Mouse (Mus musculus): ENCODE measurements around the gene Zfc3h1.

Zfc3h1 gene

DNA sequence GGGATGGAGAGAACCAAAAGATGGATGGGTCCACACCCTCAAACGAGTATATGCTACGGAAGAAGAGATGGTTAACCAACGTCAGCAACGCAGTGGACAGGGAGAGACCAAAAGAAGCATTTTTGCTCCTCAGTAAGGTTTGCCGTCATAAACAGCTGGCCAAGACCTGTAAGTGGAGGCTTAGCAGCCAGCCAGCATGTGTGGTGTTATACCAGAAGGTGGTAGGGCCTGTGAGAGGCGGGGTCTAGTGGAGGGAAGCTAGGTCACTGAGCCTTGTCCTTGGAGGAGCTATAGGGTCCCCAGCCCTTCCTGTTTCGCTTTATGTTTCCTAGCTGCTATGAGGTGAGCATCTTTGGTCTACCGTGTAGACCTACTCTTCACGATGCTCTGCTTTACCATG is 91.7 kb downstream of the Zfc3h1 start:
- DNase-seq (ENCODE audit: low spot score) = no peak

DNA sequence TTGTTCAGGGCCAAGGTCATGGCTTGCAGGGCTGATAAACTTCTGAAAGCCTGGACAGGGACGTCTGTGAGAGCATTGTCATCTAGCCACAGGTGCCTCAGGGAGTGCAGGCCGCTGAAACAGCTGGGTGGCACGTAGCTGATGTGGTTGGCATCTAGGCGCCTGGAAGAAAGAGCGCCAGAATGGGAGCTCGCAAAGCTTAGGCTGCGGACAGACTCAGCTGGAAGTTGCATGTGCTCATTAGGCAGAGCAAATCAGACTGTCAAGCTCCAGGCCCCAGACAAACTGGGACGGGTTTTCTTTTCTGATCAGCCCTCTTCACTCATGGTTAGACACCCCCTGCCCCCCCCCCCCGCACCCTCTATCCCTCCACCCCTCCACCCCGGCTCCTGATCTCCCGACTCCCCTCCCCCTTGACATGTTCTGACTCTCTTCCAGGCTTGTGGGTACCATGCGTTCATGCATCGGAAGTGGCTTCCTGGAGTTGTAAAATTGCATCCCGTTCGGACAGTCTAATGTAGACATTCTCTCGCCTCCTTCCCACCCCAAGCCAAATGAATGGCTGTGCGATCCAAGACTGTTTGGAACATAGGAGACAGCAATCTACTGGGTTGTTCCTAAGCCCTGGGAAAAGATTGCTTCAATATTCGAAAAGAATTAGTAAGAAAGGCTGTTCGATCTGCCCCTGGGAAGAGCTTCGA is 93.8 kb downstream of the Zfc3h1 start:
- DNase-seq (ENCODE audit: low spot score) = no peak

Measured in testis, postnatal 14 days (tissue).